Mouse (Mus musculus): Measurements from ENCODE around the gene Vmn1r125.
"Not testable (repeated sequence)": the region's sequence is repeated elsewhere in the genome, so short reads cannot be mapped to it uniquely, and the experiment has no call there.

Vmn1r125 gene

GRCm38 (mm10) chr7:21271879-21272278 lies at the start of gene Vmn1r125:
Gene Vmn1r125, plus strand, starts transcription at chr7:21272179.
- not testable (repeated sequence) for DNase-seq

- DNase-seq, result not testable (repeated sequence)
These were observed 11.5 kb upstream of the Vmn1r125 start, which contains the start of gene Vmn1r124 for GRCm38 (mm10) chr7:21260517-21260916. Gene Vmn1r124, minus strand, starts transcription at chr7:21260617.

- DNase-seq, result not testable (repeated sequence)
These were observed 29.4 kb downstream of the Vmn1r125 start, which contains the start of gene Vmn1r126 for GRCm38 (mm10) chr7:21301367-21301766. Gene Vmn1r126, minus strand, starts transcription at chr7:21301467.

- not testable (repeated sequence) for DNase-seq
These were observed 47.8 kb downstream of the Vmn1r125 start, which contains the start of gene Vmn1r127 for GRCm38 (mm10) chr7:21319761-21320160. Gene Vmn1r127, minus strand, starts transcription at chr7:21319861.

Measured in kidney, adult 8-10 months (tissue).